ENCODE assay signal across 8 mouse cellular contexts in genomic region chr1:42713104-42713932, GRCm38 (mm10). TPM values are rescaled to one million over a fixed set of nuclear protein-coding genes. Genes with fewer than 3 reads are reported as not detected.
DNase-seq lines count a peak whose midpoint lies in the region; ATAC-seq lines count a peak whose summit lies in the region.

No protein-coding gene starts in this region.

- H3K9ac ChIP-seq in forebrain, embryonic 14.5 days (ENCODE audit: low read length): peak overlapping the region; percentile 95
- peak overlapping the region; percentile 52 for H3K9ac ChIP-seq in kidney, embryonic 15.5 days
- peak overlapping the region; percentile 62 for H3K9ac ChIP-seq in midbrain, embryonic 16.5 days (ENCODE audit: low read depth, low read length)

- under 1% methylated on average over 46 of the region's 46 CpGs for WGBS in forebrain, embryonic 14.5 days
- under 1% methylated on average over 46 of the region's 46 CpGs for WGBS in kidney, embryonic 15.5 days
- 1% methylated on average over 46 of the region's 46 CpGs for WGBS in midbrain, embryonic 16.5 days

- no peaks in the 10 kb centered on the region for H3K27me3 ChIP-seq in forebrain, embryonic 14.5 days (replicated peaks; ENCODE audit: control insufficient read depth, insufficient read depth, low read length)
- H3K27me3 ChIP-seq in kidney, embryonic 15.5 days: peaks cover 93% of the 10 kb centered on the region
- no peaks in the 10 kb centered on the region for H3K27me3 ChIP-seq in midbrain, embryonic 16.5 days (ENCODE audit: control insufficient read depth, insufficient read depth, low read depth, low read length)

- H3K4me1 ChIP-seq in forebrain, embryonic 14.5 days (ENCODE audit: control insufficient read depth, insufficient read depth, low read length): peaks cover 15% of the 10 kb centered on the region
- H3K4me1 ChIP-seq in kidney, embryonic 15.5 days: peaks cover 24% of the 10 kb centered on the region
- H3K4me1 ChIP-seq in midbrain, embryonic 16.5 days (ENCODE audit: control insufficient read depth, insufficient read depth, low read length): peaks cover 18% of the 10 kb centered on the region

- peak overlapping the region; percentile 87 for H3K4me2 ChIP-seq in forebrain, embryonic 14.5 days (ENCODE audit: low read length)
- H3K4me2 ChIP-seq in kidney, embryonic 15.5 days: peak overlapping the region; percentile 61
- H3K4me2 ChIP-seq in midbrain, embryonic 16.5 days (ENCODE audit: low read length): peak overlapping the region; percentile 72

- H3K27ac ChIP-seq in forebrain, embryonic 14.5 days (ENCODE audit: low read depth, low read length): peak overlapping the region; percentile 92
- peak overlapping the region; percentile 80 for H3K27ac ChIP-seq in kidney, embryonic 15.5 days
- H3K27ac ChIP-seq in midbrain, embryonic 16.5 days (ENCODE audit: low read length): peak overlapping the region; percentile 69

- peak; percentile 54 for ATAC-seq in forebrain, embryonic 14.5 days
- ATAC-seq in kidney, embryonic 15.5 days (replicated peaks; ENCODE audit: low FRiP score): peak; percentile 23
- peak; percentile 36 for ATAC-seq in midbrain, embryonic 16.5 days

- H3K36me3 ChIP-seq in forebrain, embryonic 14.5 days (ENCODE audit: control insufficient read depth, insufficient read depth, low read length): no peaks in the 10 kb centered on the region
- H3K36me3 ChIP-seq in kidney, embryonic 15.5 days: no peaks in the 10 kb centered on the region
- H3K36me3 ChIP-seq in midbrain, embryonic 16.5 days (ENCODE audit: control insufficient read depth, insufficient read depth, low read length): no peaks in the 10 kb centered on the region

- H3K4me3 ChIP-seq in forebrain, embryonic 14.5 days (ENCODE audit: low read depth, low read length): peak overlapping the region; percentile 60
- peak overlapping the region; percentile 50 for H3K4me3 ChIP-seq in kidney, embryonic 15.5 days (replicated peaks)
- peak overlapping the region; percentile 47 for H3K4me3 ChIP-seq in midbrain, embryonic 16.5 days (ENCODE audit: low read depth, low read length)

- H3K9me3 ChIP-seq in forebrain, embryonic 14.5 days (replicated peaks; ENCODE audit: control insufficient read depth, low read length): no peaks in the 10 kb centered on the region
- no peaks in the 10 kb centered on the region for H3K9me3 ChIP-seq in kidney, embryonic 15.5 days (replicated peaks)
- no peaks in the 10 kb centered on the region for H3K9me3 ChIP-seq in midbrain, embryonic 16.5 days (replicated peaks; ENCODE audit: control insufficient read depth, low read length, poor library complexity, severe bottlenecking)

- peak; percentile 51 to 69 for DNase-seq in layer of hippocampus, postnatal 10 days (ENCODE audit: low spot score in 2 of 2)
- DNase-seq in layer of hippocampus, postnatal 14 days (ENCODE audit: low spot score in 2 of 2): no peak
- peak; percentile 44 to 46 for DNase-seq in cerebellum, postnatal 25 days
- DNase-seq in forebrain, embryonic 14.5 days (ENCODE audit: low spot score): peak; percentile 79
- no peak for DNase-seq in spleen, postnatal 10 days (ENCODE audit: low spot score in 2 of 2)
- no peak for DNase-seq in gastrocnemius, postnatal 25 days

RNA-seq across cellular contexts. Expression of gene Pou3f3, which starts 17.8 kb away (rescaled TPM):
- 10 to 100 TPM; 60.7 to 69.3 TPM for total RNA-seq in layer of hippocampus, postnatal 10 days (2021)
- 10 to 100 TPM; 53.2 to 54.3 TPM for total RNA-seq in layer of hippocampus, postnatal 14 days (2021)
- 28.9 and 35.3 TPM in 2 replicates for polyA plus RNA-seq in forebrain, embryonic 14.5 days (2014; fragmentation: Nextera tagmentation; extraction: Ambion mirVana)
- 8.9 and 9.2 TPM in 2 replicates for polyA plus RNA-seq in kidney, embryonic 15.5 days (2015; fragmentation: Nextera tagmentation; extraction: Ambion mirVana)
- 14.3 and 14.9 TPM in 2 replicates for polyA plus RNA-seq in midbrain, embryonic 16.5 days (2015; fragmentation: Nextera tagmentation; extraction: Ambion mirVana)
- total RNA-seq in gastrocnemius, postnatal 25 days (2021): not detected

Comparison
In these comparisons a context has a peak if more than half of its experiments do, and no peak if none do; other contexts are left out.
1. DNase-seq: peak in layer of hippocampus, postnatal 10 days (2 of 2), cerebellum, postnatal 25 days (2 of 2) and forebrain, embryonic 14.5 days (single experiment); none in layer of hippocampus, postnatal 14 days (0 of 2), spleen, postnatal 10 days (0 of 2) and gastrocnemius, postnatal 25 days (single experiment).
2. RNA of gene Pou3f3, which starts 17.8 kb away (total RNA-seq): 60.7 to 69.3 TPM in layer of hippocampus, postnatal 10 days and 53.2 to 54.3 TPM in layer of hippocampus, postnatal 14 days; not detected in gastrocnemius, postnatal 25 days; every median in the first group is over 10 times any median in the second.
3. Peak in every context shown above with its lines, with median percentiles within 50 percentile points of each other: ATAC-seq, H3K27ac ChIP-seq, H3K4me2 ChIP-seq, H3K4me3 ChIP-seq and H3K9ac ChIP-seq.